Mouse (Mus musculus) forebrain, embryonic 10.5 days (tissue): ENCODE results near the gene Hoxc13. TPM values are rescaled to one million over a fixed set of nuclear protein-coding genes. Genes with fewer than 3 reads are reported as not detected.

Experiments used
- DNase-seq: peaks from one replicate; pipeline ENCODE4 v3.0.0-alpha.2; 2017; ENCODE audit warnings: low spot score; ENCODE audit errors: extremely low spot score
- H3K27ac ChIP-seq: fragments of 300-500 bp; sonication (generic); 2 replicates; pipeline ENCODE4 v1.5.1; 2016; ENCODE audit warnings: mild to moderate bottlenecking
- H3K27me3 ChIP-seq: fragments of 300-500 bp; sonication (generic); 2 replicates; pipeline ENCODE4 v1.6.1; 2016; ENCODE audit warnings: mild to moderate bottlenecking; ENCODE audit not compliant: poor library complexity, severe bottlenecking
- H3K36me3 ChIP-seq: fragments of 300-500 bp; sonication (generic); replicated peaks from 2 replicates; pipeline ENCODE4 v1.6.1; 2016; ENCODE audit warnings: mild to moderate bottlenecking, moderate library complexity
- H3K4me1 ChIP-seq: fragments of 300-500 bp; sonication (generic); 2 replicates; pipeline ENCODE4 v1.6.1; 2016
- H3K4me3 ChIP-seq: fragments of 300-500 bp; sonication (generic); 2 replicates; pipeline ENCODE4 v1.5.1; 2016; ENCODE audit warnings: mild to moderate bottlenecking, moderate library complexity
- H3K9me3 ChIP-seq: fragments of 300-500 bp; sonication (generic); 2 replicates; pipeline ENCODE4 v1.6.1; 2016; ENCODE audit warnings: mild to moderate bottlenecking, moderate library complexity
- WGBS: fragments of 180-500 bp; shearing (Covaris S2); methylation state at CpG from one replicate; pipeline ENCODE4 v1.1.7; 2016; 5-methylcytosine and 5-hydroxymethylcytosine counted together
- microRNA-seq: library from miRNA; unstranded; fragments of <30 nt; microRNA quantifications from one replicate; pipeline ENCODE4, GENCODE M21; 2017
- polyA plus RNA-seq: library from polyadenylated mRNA; unstranded; fragments of >200 nt; fragmentation: Nextera tagmentation; extraction: Ambion mirVana; gene quantifications from 2 replicates; pipeline ENCODE4 v1.2.1, GENCODE M21; 2016

Gene Hoxc13
- polyA plus RNA-seq, 1 experiment from 2014 or later: not detected

GRCm38 (mm10) chr15:102972254-102972653 lies 51.4 kb downstream of the Hoxc13 start:
- WGBS: 1% methylated on average over 21 of the region's 21 CpGs
- Histone ChIP-seq H3K36me3 (no peaks in the 10 kb centered on the region), H3K27me3 (peaks cover 100% of the 10 kb centered on the region), H3K4me1 (no peaks in the 10 kb centered on the region), H3K9me3 (no peaks in the 10 kb centered on the region), H3K4me3 (no peak overlapping the region), H3K27ac (no peak overlapping the region)
- DNase-seq: no peak

GRCm38 (mm10) chr15:102972753-102973152 lies 51.9 kb downstream of the Hoxc13 start:
- no peak overlapping the region for H3K4me3 ChIP-seq
- no peaks in the 10 kb centered on the region for H3K36me3 ChIP-seq
- no peaks in the 10 kb centered on the region for H3K4me1 ChIP-seq
- H3K27ac ChIP-seq: no peak overlapping the region
- H3K27me3 ChIP-seq: peaks cover 100% of the 10 kb centered on the region
- 1% methylated on average over 6 of the region's 6 CpGs for WGBS
- no peak for DNase-seq
- no peaks in the 10 kb centered on the region for H3K9me3 ChIP-seq

GRCm38 (mm10) chr15:102975034-102975433 lies 54.1 kb downstream of the Hoxc13 start:
- H3K27ac ChIP-seq: no peak overlapping the region
- no peak for DNase-seq
- no peak overlapping the region for H3K4me3 ChIP-seq
- WGBS: 3% methylated on average over 7 of the region's 7 CpGs
- H3K9me3 ChIP-seq: no peaks in the 10 kb centered on the region
- H3K27me3 ChIP-seq: peaks cover 100% of the 10 kb centered on the region
- H3K4me1 ChIP-seq: no peaks in the 10 kb centered on the region
- no peaks in the 10 kb centered on the region for H3K36me3 ChIP-seq

- H3K27ac ChIP-seq: no peak overlapping the region
- H3K4me1 ChIP-seq: no peaks in the 10 kb centered on the region
- H3K36me3 ChIP-seq: no peaks in the 10 kb centered on the region
- no peak for DNase-seq
- no peak overlapping the region for H3K4me3 ChIP-seq
- peaks cover 100% of the 10 kb centered on the region for H3K27me3 ChIP-seq
- WGBS: under 1% methylated on average over 21 of the region's 21 CpGs
- no peaks in the 10 kb centered on the region for H3K9me3 ChIP-seq
Measured at GRCm38 (mm10) chr15:102975688-102976111, 54.8 kb downstream of the Hoxc13 start.

GRCm38 (mm10) chr15:102976171-102976570 lies 55.3 kb downstream of the Hoxc13 start, which contains the start of gene Hoxc9:
Gene Hoxc9 (plus strand): TSS chr15:102976439.
- DNase-seq: no peak
- Histone ChIP-seq H3K4me1 (peaks cover 3% of the 10 kb centered on the region), H3K9me3 (no peaks in the 10 kb centered on the region), H3K4me3 (no peak within 1 kb of the TSS), H3K27me3 (peaks cover 100% of the 10 kb centered on the region), H3K36me3 (no peaks in the 10 kb centered on the region), H3K27ac (no peak within 1 kb of the TSS)
- WGBS: 0% methylated on average over 16 of the region's 20 CpGs

DNA sequence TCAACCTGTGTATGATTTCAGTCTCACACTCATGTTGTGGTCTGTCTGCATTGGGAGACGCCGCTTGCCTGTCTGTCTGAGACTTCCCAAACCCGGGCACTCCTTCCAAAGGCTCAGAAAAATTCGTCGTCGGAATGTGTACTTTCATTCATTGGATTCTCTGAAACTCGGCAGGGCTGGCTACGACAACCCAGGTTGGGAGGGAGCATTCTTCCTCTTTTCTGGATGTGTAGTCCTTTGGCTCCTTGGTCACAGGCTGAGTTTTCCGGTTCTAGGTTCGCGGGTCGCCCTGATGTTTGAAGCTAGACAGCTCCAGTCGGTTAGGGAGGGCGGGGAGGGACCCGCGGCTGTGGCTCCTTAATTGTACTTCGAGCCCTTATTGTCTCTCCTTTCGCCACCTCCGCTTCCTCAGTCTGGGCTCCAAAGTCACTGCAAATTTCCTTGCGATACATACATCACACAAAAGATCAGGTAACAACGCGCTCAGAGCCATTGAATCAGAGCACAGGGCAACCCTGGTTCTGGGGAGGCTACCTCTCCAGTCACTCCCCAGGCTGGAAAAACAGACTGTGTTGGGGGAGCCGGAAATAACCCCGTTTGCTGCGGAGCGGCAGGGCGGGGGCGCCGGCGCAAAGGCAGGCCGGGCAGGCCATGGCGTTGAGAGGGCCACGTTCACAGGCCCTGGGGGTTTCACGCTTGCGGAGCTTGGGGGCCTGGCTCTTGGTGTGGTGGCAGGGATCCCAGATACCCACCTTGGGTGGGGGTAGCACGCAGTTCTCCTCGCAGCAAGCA lies 55.9 kb downstream of the Hoxc13 start:
- no peaks in the 10 kb centered on the region for H3K9me3 ChIP-seq
- peaks cover 100% of the 10 kb centered on the region for H3K27me3 ChIP-seq
- under 1% methylated on average over 37 of the region's 37 CpGs for WGBS
- H3K4me1 ChIP-seq: peaks cover 10% of the 10 kb centered on the region
- no peak overlapping the region for H3K27ac ChIP-seq
- no peak for DNase-seq
- H3K36me3 ChIP-seq: no peaks in the 10 kb centered on the region
- H3K4me3 ChIP-seq: no peak overlapping the region

DNA sequence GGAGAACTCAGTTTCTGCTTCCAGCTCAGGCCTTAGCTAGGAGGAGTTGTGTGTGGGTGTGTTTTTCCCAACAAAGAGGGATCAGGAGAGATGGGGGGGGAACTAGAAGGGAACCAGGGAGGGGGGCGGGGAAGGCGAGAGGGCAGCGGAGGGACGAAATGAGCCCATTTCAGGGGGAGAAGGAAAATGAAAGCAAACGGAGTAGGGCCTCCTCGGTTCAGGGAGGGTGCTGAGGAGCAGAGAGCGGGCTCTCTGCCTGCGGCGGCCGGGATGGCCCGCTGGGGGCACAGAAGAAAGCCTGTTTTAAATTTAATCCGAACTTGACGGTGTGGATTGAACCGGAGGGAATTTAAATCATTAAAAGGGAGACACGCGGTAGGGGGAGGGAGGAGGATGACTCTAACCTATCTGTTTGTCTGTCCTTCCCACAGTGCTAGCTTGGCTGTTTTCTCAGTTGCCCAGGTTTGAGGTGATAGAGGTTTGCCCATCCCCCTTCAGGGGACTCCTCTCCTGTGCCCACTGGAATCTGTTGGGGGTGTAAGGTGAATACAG lies 56.6 kb downstream of the Hoxc13 start:
- Histone ChIP-seq H3K36me3 (no peaks in the 10 kb centered on the region), H3K27me3 (peaks cover 100% of the 10 kb centered on the region), H3K4me1 (peaks cover 13% of the 10 kb centered on the region), H3K27ac (no peak overlapping the region), H3K9me3 (no peaks in the 10 kb centered on the region), H3K4me3 (no peak overlapping the region)
- DNase-seq: no peak
- WGBS: 1% methylated on average over 15 of the region's 16 CpGs

Small RNA genes within 50 kb of the gene (microRNA-seq; reads per million reads assigned to microRNA genes)
- 7.5 reads per million, percentile 17 among the genes with 10 or more reads in this experiment for gene Mir196a-2

Other genes starting within 250 kb of the Hoxc13 start
- 65.1 and 69.2 TPM in 2 replicates for gene Atp5g2, start 248.8 kb upstream of the Hoxc13 start, polyA plus RNA-seq
- 21.9 and 24.0 TPM in 2 replicates for gene Calcoco1, start 198.9 kb upstream of the Hoxc13 start, polyA plus RNA-seq
- gene Hoxc12, start 15.7 kb downstream of the Hoxc13 start, polyA plus RNA-seq: not detected in 2 replicates
- gene Hoxc11, start 33.3 kb downstream of the Hoxc13 start, polyA plus RNA-seq: not detected in 2 replicates
- not detected in 2 replicates for gene Hoxc10, start 45.7 kb downstream of the Hoxc13 start, polyA plus RNA-seq
- gene Hoxc5, start 46.3 kb downstream of the Hoxc13 start, polyA plus RNA-seq: not detected in 2 replicates
- not detected in 2 replicates for gene Hoxc9, start 55.3 kb downstream of the Hoxc13 start, polyA plus RNA-seq
- gene Hoxc8, start 69.5 kb downstream of the Hoxc13 start, polyA plus RNA-seq: not detected in 2 replicates
- not detected in 2 replicates for gene Hoxc6, start 77.2 kb downstream of the Hoxc13 start, polyA plus RNA-seq
- not detected in 2 replicates for gene Hoxc4, start 97.8 kb downstream of the Hoxc13 start, polyA plus RNA-seq
- 21.7 and 21.8 TPM in 2 replicates for gene Smug1, start 246.0 kb downstream of the Hoxc13 start, polyA plus RNA-seq